Mouse (Mus musculus) cerebellum, adult 2 months (tissue): ENCODE results near the gene Pah. TPM values are rescaled to one million over a fixed set of nuclear protein-coding genes. Genes with fewer than 3 reads are reported as not detected.

Source experiments
- DNase-seq, 2 experiments: peaks; one replicate each; pipeline ENCODE4 v3.0.0; 2021
- H3K27ac ChIP-seq: fragments of 200-500 bp; 2 replicates; pipeline ENCODE4 v1.5.1; 2012; ENCODE audit warnings: low read length, control low read depth, inconsistent platforms; ENCODE audit not compliant: insufficient read depth
- H3K27me3 ChIP-seq: fragments of 200-500 bp; 2 replicates; pipeline ENCODE4 v1.6.1; 2012; ENCODE audit warnings: inconsistent platforms, mild to moderate bottlenecking, low read length, moderate library complexity; ENCODE audit not compliant: control insufficient read depth, insufficient read depth
- H3K4me1 ChIP-seq: fragments of 200-500 bp; 2 replicates; pipeline ENCODE4 v1.6.1; 2011; ENCODE audit warnings: low read length; ENCODE audit not compliant: control insufficient read depth, insufficient read depth
- H3K4me3 ChIP-seq: fragments of 200-500 bp; replicated peaks from 2 replicates; pipeline ENCODE3; 2011; ENCODE audit warnings: mild to moderate bottlenecking, low read depth, low read length, control low read depth; ENCODE audit not compliant: insufficient read depth
- CTCF ChIP-seq: fragments of 200-500 bp; IDR thresholded peaks from 2 replicates; pipeline ENCODE4 v1.5.1; 2011; ENCODE audit warnings: low read depth, mild to moderate bottlenecking, control low read depth, low read length, moderate library complexity, borderline replicate concordance; ENCODE audit not compliant: insufficient read depth
- POLR2A ChIP-seq: fragments of 200-500 bp; IDR thresholded peaks from 2 replicates; pipeline ENCODE4 v1.6.1; 2011; ENCODE audit warnings: low read length, control low read depth, borderline replicate concordance; ENCODE audit not compliant: insufficient read depth
- WGBS: fragments of 180-500 bp; shearing (Covaris S2); methylation state at CpG from one replicate; pipeline ENCODE4 v1.1.7; 2018; 5-methylcytosine and 5-hydroxymethylcytosine counted together
- polyA plus RNA-seq: library from polyadenylated mRNA; depleted of rRNA; stranded (reverse); fragments of >200 nt; gene quantifications from 2 replicates; pipeline ENCODE4 v1.2.3, GENCODE M21; 2012; rRNA removed

Pah gene
- polyA plus RNA-seq, 1 experiment, result 0.20 TPM

DNA sequence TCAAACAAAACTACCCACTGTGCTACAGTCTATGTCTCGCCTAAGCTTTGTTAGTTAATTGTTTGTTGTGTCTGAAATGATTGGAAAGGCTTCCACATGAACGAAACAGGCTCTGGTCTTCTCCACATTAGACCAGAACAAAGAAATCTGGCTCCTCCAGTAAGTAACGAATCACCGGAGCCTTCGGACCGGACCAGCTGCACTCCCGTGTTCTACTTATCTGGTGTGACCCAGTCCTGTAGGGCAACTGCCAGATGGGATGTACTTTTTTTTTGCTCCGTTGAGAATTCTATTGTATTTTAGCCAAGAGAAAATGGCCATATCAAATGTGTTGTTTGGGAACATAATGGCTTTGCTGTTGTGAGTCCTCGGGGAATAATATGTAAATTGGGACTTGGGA lies 42.2 kb downstream of the Pah start:
- Histone ChIP-seq H3K27ac (no peak overlapping the region), H3K4me1 (no peaks in the 10 kb centered on the region), H3K27me3 (no peaks in the 10 kb centered on the region), H3K4me3 (no peak overlapping the region)
- DNase-seq, result peak in 1 of 2 experiments; percentile 37
- 9% methylated on average over 9 of the region's 9 CpGs for WGBS
- no peak for TF ChIP-seq POLR2A
- TF ChIP-seq CTCF, result no peak

DNA sequence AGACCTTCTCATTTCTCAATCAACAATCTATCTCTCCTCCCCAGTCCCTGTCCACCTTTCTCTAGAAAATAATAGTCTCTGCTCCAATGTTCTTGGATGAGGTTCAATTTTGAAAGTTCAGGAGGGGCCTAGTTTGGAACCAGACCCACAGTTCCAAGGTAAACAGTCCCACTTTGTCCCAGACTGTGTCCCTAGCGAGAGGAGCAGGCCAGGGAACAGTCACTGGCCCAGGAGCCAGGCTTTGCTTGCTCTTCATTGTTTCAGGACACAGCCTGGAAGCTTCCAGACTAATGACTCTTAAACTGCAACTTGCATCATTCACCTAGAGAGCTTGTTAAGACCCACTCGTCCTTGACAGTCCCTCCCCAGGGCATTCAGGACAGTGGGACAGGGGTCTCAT lies 44.1 kb downstream of the Pah start:
- Histone ChIP-seq H3K27ac (no peak overlapping the region), H3K27me3 (no peaks in the 10 kb centered on the region), H3K4me3 (no peak overlapping the region), H3K4me1 (no peaks in the 10 kb centered on the region)
- TF ChIP-seq CTCF, result no peak
- TF ChIP-seq POLR2A, result no peak
- WGBS, result 43% methylated on average over 2 of the region's 2 CpGs
- DNase-seq, result no peak

DNA sequence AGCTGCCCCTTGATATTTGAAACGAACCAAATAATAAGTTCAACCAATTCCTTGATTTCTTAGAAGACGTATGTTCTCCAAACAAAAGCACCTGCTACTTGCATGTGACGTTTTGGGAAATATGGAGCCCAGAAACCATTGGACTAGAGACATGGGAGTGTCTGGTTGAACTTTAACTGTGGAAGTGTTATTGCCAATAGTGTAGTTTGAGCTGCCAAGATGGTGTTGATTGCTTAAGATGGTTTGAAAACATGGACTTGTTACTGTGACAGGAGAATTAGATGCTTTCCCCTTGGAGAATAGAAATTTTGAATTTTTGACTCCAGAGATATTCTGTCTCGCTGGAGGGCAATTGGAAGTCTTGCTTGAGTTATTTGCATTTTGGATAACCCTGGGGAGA lies 50.9 kb downstream of the Pah start:
- no peak for DNase-seq
- H3K27ac ChIP-seq, result no peak overlapping the region
- 76% methylated on average over 4 of the region's 4 CpGs for WGBS
- H3K4me3 ChIP-seq, result no peak overlapping the region
- no peak for TF ChIP-seq POLR2A
- TF ChIP-seq CTCF, result no peak
- no peaks in the 10 kb centered on the region for H3K4me1 ChIP-seq
- H3K27me3 ChIP-seq, result no peaks in the 10 kb centered on the region

DNA sequence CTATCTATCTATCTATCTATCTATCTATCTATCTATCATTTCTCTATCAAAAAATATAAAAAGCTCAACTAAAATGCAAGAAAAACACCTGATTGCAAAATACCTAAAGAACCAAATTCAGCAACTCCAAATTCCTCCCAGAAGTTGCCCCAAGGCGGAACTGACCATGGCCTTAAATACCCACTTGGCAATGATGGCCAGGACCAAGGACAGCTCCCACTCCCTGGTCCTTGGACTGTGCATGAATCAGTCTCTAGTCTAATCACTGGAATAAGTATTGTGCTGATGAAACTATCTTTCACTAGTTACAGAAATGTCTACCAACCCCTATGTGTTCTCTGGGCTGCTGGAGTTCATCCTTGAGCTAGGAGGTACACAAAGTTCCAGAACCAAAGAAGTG lies 65.1 kb downstream of the Pah start:
- DNase-seq, result no peak
- 85% methylated on average over 1 of the region's 1 CpGs for WGBS
- H3K27ac ChIP-seq, result no peak overlapping the region
- H3K4me1 ChIP-seq, result no peaks in the 10 kb centered on the region
- no peak for TF ChIP-seq POLR2A
- no peak for TF ChIP-seq CTCF
- no peak overlapping the region for H3K4me3 ChIP-seq
- H3K27me3 ChIP-seq, result no peaks in the 10 kb centered on the region

DNA sequence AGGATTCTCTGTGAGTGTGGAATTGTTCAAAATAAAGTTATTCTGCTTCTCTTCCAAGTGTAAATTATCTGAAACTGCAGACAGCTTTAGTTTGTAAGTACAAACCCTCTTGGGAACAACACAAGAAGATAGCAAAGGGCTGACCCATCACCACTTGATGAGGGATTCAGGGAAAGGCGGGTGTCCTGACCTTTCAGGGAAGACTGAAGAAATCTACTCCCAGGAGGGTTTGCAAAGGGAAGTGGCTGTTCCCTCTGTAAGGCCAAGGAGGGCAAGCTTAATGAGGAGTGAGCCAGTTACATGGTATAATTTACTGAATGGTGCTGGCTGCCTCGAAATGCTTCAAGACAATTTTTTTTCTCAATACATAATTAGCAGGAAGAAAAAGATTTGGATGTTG lies 72.3 kb downstream of the Pah start:
- TF ChIP-seq CTCF (no peak), POLR2A (no peak)
- no peak overlapping the region for H3K4me3 ChIP-seq
- no peak for DNase-seq
- no peaks in the 10 kb centered on the region for H3K4me1 ChIP-seq
- H3K27me3 ChIP-seq, result no peaks in the 10 kb centered on the region
- 55% methylated on average over 2 of the region's 2 CpGs for WGBS
- no peak overlapping the region for H3K27ac ChIP-seq

DNA sequence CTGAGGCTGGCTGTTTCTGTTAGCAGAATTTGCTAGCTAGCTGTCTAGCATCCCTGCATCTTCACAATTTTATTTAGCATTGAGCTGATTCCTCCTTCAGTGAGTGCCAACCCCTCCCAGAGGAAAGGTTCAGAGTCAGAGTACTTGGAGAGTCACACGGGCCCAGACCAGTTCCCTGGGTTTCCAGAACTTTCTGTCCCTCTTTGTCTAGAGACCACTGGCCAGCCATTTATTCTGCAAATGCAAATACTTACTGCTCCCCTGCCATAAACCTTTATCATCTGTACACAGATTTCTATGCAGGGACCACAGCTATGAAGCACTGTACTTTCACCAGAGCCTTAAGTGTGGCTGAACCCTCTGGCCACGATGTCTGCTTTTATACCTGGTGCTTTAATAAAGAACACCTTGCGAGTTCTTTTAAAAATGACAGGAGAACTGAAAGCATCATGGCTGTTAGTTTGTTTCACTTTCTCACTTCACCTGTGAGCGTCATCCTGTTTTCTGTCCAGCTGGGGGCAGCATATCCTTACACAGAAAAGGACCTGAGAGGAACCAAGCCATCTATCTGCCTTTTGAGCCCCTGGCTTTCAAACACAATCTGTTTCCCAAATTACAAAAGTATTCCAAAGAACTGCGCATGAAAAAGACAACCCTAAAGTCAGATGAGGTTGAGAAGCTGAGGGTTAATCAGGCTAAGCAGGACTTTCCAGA lies 74.9 kb downstream of the Pah start:
- H3K27me3 ChIP-seq, result no peaks in the 10 kb centered on the region
- H3K27ac ChIP-seq, result no peak overlapping the region
- peak; percentile 45; the same call in 1 of the 2 replicates for TF ChIP-seq CTCF
- no peak for TF ChIP-seq POLR2A
- peak; percentile 15 to 24 for DNase-seq
- no peaks in the 10 kb centered on the region for H3K4me1 ChIP-seq
- no peak overlapping the region for H3K4me3 ChIP-seq
- 40% methylated on average over 5 of the region's 5 CpGs for WGBS

DNA sequence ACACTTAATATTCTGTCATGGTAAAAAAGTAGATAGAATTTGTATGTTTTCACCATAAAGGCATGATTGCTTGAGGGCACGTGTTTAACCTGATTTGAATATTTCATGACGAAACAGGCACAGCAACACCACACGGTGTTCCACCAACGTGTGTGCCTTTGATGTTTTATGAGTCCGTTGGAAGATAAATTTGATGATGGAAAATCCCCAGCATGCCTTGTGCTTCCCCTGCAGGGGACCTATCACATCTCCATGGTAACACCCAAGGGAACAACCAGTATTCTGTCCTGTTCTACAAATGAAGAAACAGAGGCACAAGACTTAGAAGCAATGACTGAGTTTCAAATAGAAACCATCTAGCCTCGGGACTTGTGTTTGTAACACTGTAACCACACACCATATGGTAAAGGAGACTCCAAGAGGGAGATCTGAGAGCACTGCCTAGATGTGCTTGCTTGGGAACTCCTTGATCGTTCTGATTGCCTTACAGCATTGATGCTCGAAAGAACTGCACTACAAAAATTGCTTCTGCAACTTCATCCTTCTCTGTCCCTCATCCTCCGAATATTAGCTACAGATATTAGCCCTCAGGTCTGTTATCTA lies 75.6 kb downstream of the Pah start:
- Histone ChIP-seq H3K4me1 (no peaks in the 10 kb centered on the region), H3K27me3 (no peaks in the 10 kb centered on the region), H3K4me3 (no peak overlapping the region), H3K27ac (no peak overlapping the region)
- WGBS, result 33% methylated on average over 9 of the region's 9 CpGs
- TF ChIP-seq CTCF, result no peak
- no peak for DNase-seq

DNA sequence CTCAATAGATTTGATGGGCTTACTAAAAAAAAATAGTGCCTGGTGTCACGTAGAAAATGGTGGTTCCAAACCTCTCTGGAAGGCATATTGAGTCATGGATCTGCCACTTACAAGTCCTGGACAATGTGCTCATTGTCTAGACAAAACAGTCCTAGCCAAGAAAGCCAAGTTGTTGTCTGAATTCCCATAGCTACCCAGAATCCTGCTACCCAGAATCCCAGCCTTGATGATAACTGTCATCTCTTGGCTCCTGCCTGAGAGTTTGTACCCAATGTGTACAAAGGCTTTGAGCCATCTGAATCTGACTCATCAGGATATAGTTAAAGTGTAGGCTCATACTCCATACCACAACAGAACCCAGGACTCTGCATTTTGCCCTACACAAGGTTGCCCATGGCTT lies 80.6 kb downstream of the Pah start:
- no peaks in the 10 kb centered on the region for H3K27me3 ChIP-seq
- TF ChIP-seq CTCF (no peak), POLR2A (no peak)
- DNase-seq, result no peak
- H3K4me1 ChIP-seq, result no peaks in the 10 kb centered on the region
- 23% methylated on average over 1 of the region's 1 CpGs for WGBS
- no peak overlapping the region for H3K4me3 ChIP-seq
- no peak overlapping the region for H3K27ac ChIP-seq

DNA sequence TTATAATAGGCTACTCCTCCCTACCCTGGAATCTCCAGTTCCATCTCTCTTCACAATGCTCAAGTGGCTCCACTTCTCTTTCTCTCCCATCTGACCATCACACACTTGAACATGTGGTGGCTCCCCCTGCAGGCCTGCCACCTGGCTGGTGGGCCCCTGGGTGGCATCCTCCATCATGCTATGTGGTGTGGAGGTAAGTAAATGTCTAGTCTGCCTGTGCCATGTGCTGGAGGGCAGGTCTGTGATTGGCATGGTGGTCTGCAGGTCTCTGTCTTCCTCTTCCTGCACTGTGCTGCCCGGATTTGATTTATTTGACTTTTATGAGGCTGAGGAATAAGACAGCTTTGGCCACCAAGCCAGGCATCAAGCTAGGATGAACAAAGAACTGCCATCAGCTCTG lies 103.6 kb downstream of the Pah start:
- H3K27ac ChIP-seq, result no peak overlapping the region
- no peaks in the 10 kb centered on the region for H3K4me1 ChIP-seq
- no peak overlapping the region for H3K4me3 ChIP-seq
- DNase-seq, result no peak
- H3K27me3 ChIP-seq, result no peaks in the 10 kb centered on the region
- TF ChIP-seq POLR2A (no peak), CTCF (no peak)
- WGBS, result 79% methylated on average over 1 of the region's 1 CpGs

Other genes with a start within 250 kb of the Pah start
- gene Ascl1, start 28.1 kb upstream of the Pah start, polyA plus RNA-seq, result 2.4 and 2.6 TPM in 2 replicates